11 mouse cellular contexts compared by ENCODE assay signal in genomic region chr17:24645916-24646315, GRCm38 (mm10). TPM values are rescaled to one million over a fixed set of nuclear protein-coding genes. Genes with fewer than 3 reads are reported as not detected.
DNase-seq lines count a peak whose midpoint lies in the region; ATAC-seq lines count a peak whose summit lies in the region.
"Had no signal": no experiment of that assay in that cellular context is flagged by ENCODE, and none has a peak within 500 bp of the region (broad histone marks: within the 10 kb centered on the region; RNA-seq: fewer than 3 reads in every experiment).

No protein-coding gene starts in this region.

- DNase-seq in adrenal gland, adult (ENCODE audit: inconsistent age in 2 of 2, low spot score in 1 of 2): peak; percentile 37 to 61
- no peak for DNase-seq in adrenal gland, postnatal 10 days
- no peak for DNase-seq in midbrain, embryonic 10.5 days (ENCODE audit: low spot score)
- no peak for DNase-seq in midbrain, embryonic 11.5 days (ENCODE audit: low spot score, missing footprints)
- DNase-seq in kidney, postnatal 25 days: peak; percentile 64 to 86
- no peak for DNase-seq in layer of hippocampus, adult 11-12 months (ENCODE audit: low spot score)
- DNase-seq: spleen, adult 18-20 months had no signal

- 83% methylated on average over 3 of the region's 3 CpGs for WGBS in midbrain, embryonic 10.5 days
- WGBS in midbrain, embryonic 11.5 days: 77% methylated on average over 3 of the region's 3 CpGs
- WGBS in stomach, embryonic 15.5 days: 82% methylated on average over 3 of the region's 3 CpGs

- H3K27ac ChIP-seq in midbrain, embryonic 10.5 days (replicated peaks): peak overlapping the region; percentile 72; the same call in 1 of the 2 replicates
- H3K27ac ChIP-seq in midbrain, embryonic 11.5 days (ENCODE audit: low read depth, low read length): no peak overlapping the region
- peak overlapping the region; percentile 57 for H3K27ac ChIP-seq in stomach, embryonic 15.5 days
- H3K27ac ChIP-seq: liver, embryonic 14.5 days had no signal

- no peak overlapping the region for H3K9ac ChIP-seq in midbrain, embryonic 11.5 days (ENCODE audit: low read length)
- no peak overlapping the region for H3K9ac ChIP-seq in stomach, embryonic 15.5 days
- H3K9ac ChIP-seq: liver, embryonic 14.5 days had no signal

- 0 out of 2 replicates have a peak overlapping the region, but pooled peaks have one; percentile 21 for H3K4me3 ChIP-seq in midbrain, embryonic 10.5 days
- H3K4me3 ChIP-seq in midbrain, embryonic 11.5 days (ENCODE audit: low read depth, low read length): no peak overlapping the region
- H3K4me3 ChIP-seq in stomach, embryonic 15.5 days (replicated peaks): no peak overlapping the region

- ATAC-seq in midbrain, embryonic 11.5 days (ENCODE audit: low FRiP score): no peak
- ATAC-seq in stomach, embryonic 15.5 days (ENCODE audit: insufficient read depth, low FRiP score, low read depth): no peak
- ATAC-seq in frontal cortex, adult (ENCODE audit: low TSS enrichment): no peak

- H3K36me3 ChIP-seq in midbrain, embryonic 10.5 days: 0 out of 2 replicates have a peak, but pooled peaks cover under 1% of the 10 kb centered on the region
- H3K36me3 ChIP-seq in midbrain, embryonic 11.5 days (ENCODE audit: control insufficient read depth, insufficient read depth, low read length): no peaks in the 10 kb centered on the region
- no peaks in the 10 kb centered on the region for H3K36me3 ChIP-seq in stomach, embryonic 15.5 days

- no peak overlapping the region for H3K4me2 ChIP-seq in midbrain, embryonic 11.5 days
- no peak overlapping the region for H3K4me2 ChIP-seq in stomach, embryonic 15.5 days

- H3K9me3 ChIP-seq in midbrain, embryonic 10.5 days (replicated peaks): no peaks in the 10 kb centered on the region
- H3K9me3 ChIP-seq in midbrain, embryonic 11.5 days (ENCODE audit: control insufficient read depth, low read length): no peaks in the 10 kb centered on the region
- H3K9me3 ChIP-seq in stomach, embryonic 15.5 days: no peaks in the 10 kb centered on the region

- H3K27me3 ChIP-seq in midbrain, embryonic 10.5 days (ENCODE audit: low read depth, poor library complexity, severe bottlenecking): peaks cover 35% of the 10 kb centered on the region
- H3K27me3 ChIP-seq in midbrain, embryonic 11.5 days (ENCODE audit: control insufficient read depth, insufficient read depth, low read length): peaks cover 8% of the 10 kb centered on the region; the same call in 1 of the 2 replicates
- no peaks in the 10 kb centered on the region for H3K27me3 ChIP-seq in stomach, embryonic 15.5 days (replicated peaks)

- H3K4me1 ChIP-seq in midbrain, embryonic 10.5 days: peaks cover 46% of the 10 kb centered on the region
- peaks cover 9% of the 10 kb centered on the region for H3K4me1 ChIP-seq in midbrain, embryonic 11.5 days (ENCODE audit: control insufficient read depth, insufficient read depth, low read length)
- peaks cover 37% of the 10 kb centered on the region; the same call in 1 of the 2 replicates for H3K4me1 ChIP-seq in stomach, embryonic 15.5 days

RNA-seq across cellular contexts. Expression of gene Slc9a3r2, which starts 4.2 kb away (rescaled TPM):
- total RNA-seq in adrenal gland, postnatal 10 days (2021): 10 to 100 TPM; 66.9 to 72.8 TPM
- polyA plus RNA-seq in midbrain, embryonic 10.5 days (2016; fragmentation: Nextera tagmentation; extraction: Ambion mirVana): 30.2 and 33.2 TPM in 2 replicates
- 36.1 and 36.4 TPM in 2 replicates for polyA plus RNA-seq in midbrain, embryonic 11.5 days (2014; fragmentation: Nextera tagmentation; extraction: Ambion mirVana)
- 51.0 and 53.7 TPM in 2 replicates for polyA plus RNA-seq in stomach, embryonic 15.5 days (2015; fragmentation: Nextera tagmentation; extraction: Ambion mirVana)

RNA-seq across cellular contexts. Expression of gene Npw, which starts 12.3 kb away (rescaled TPM):
- not detected for total RNA-seq in adrenal gland, postnatal 10 days (2021)
- not detected in 2 replicates for polyA plus RNA-seq in midbrain, embryonic 10.5 days (2016; fragmentation: Nextera tagmentation; extraction: Ambion mirVana)
- not detected in 2 replicates for polyA plus RNA-seq in midbrain, embryonic 11.5 days (2014; fragmentation: Nextera tagmentation; extraction: Ambion mirVana)
- polyA plus RNA-seq in stomach, embryonic 15.5 days (2015; fragmentation: Nextera tagmentation; extraction: Ambion mirVana): 0.30 and 0.46 TPM in 2 replicates
- polyA plus RNA-seq: brain, embryonic 14.5 days had no signal

RNA-seq across cellular contexts. Expression of gene Nthl1, which starts 13.4 kb away (rescaled TPM):
- total RNA-seq in adrenal gland, postnatal 10 days (2021): 10 to 100 TPM in 1 of 2 experiments, 1 to 10 TPM in 1; 6.4 to 11.6 TPM
- 25.2 and 25.3 TPM in 2 replicates for polyA plus RNA-seq in midbrain, embryonic 10.5 days (2016; fragmentation: Nextera tagmentation; extraction: Ambion mirVana)
- polyA plus RNA-seq in midbrain, embryonic 11.5 days (2014; fragmentation: Nextera tagmentation; extraction: Ambion mirVana): 14.4 and 18.4 TPM in 2 replicates
- 18.7 and 20.3 TPM in 2 replicates for polyA plus RNA-seq in stomach, embryonic 15.5 days (2015; fragmentation: Nextera tagmentation; extraction: Ambion mirVana)

RNA-seq across cellular contexts. Expression of gene Tsc2, which starts 13.5 kb away (rescaled TPM):
- 100 to 1,000 TPM in 1 of 2 experiments, 10 to 100 TPM in 1; 84.9 to 110 TPM for total RNA-seq in adrenal gland, postnatal 10 days (2021)
- 62.7 and 79.2 TPM in 2 replicates for polyA plus RNA-seq in midbrain, embryonic 10.5 days (2016; fragmentation: Nextera tagmentation; extraction: Ambion mirVana)
- 50.6 and 57.6 TPM in 2 replicates for polyA plus RNA-seq in midbrain, embryonic 11.5 days (2014; fragmentation: Nextera tagmentation; extraction: Ambion mirVana)
- 45.4 TPM in 2 replicates for polyA plus RNA-seq in stomach, embryonic 15.5 days (2015; fragmentation: Nextera tagmentation; extraction: Ambion mirVana)

RNA-seq across cellular contexts. Expression of gene Zfp598, which starts 23.6 kb away (rescaled TPM):
- total RNA-seq in adrenal gland, postnatal 10 days (2021): 10 to 100 TPM; 38.9 to 42.2 TPM
- 21.7 and 24.3 TPM in 2 replicates for polyA plus RNA-seq in midbrain, embryonic 10.5 days (2016; fragmentation: Nextera tagmentation; extraction: Ambion mirVana)
- 23.5 and 24.9 TPM in 2 replicates for polyA plus RNA-seq in midbrain, embryonic 11.5 days (2014; fragmentation: Nextera tagmentation; extraction: Ambion mirVana)
- 19.3 and 22.1 TPM in 2 replicates for polyA plus RNA-seq in stomach, embryonic 15.5 days (2015; fragmentation: Nextera tagmentation; extraction: Ambion mirVana)

Comparison
In these comparisons a context has a peak if more than half of its experiments do, and no peak if none do; other contexts are left out.
1. DNase-seq: peak in adrenal gland, adult (2 of 2) and kidney, postnatal 25 days (2 of 2); none in adrenal gland, postnatal 10 days (single experiment), midbrain, embryonic 10.5 days (single experiment), midbrain, embryonic 11.5 days (single experiment) and layer of hippocampus, adult 11-12 months (single experiment).